Mouse (Mus musculus) R1 (cell line): ENCODE measurements around the gene Asxl1.

Experiments
- DNase-seq: peaks from one replicate; pipeline ENCODE4 v3.0.0-alpha.2; 2018; ENCODE audit warnings: low read depth, low spot score

The Asxl1 gene

DNA sequence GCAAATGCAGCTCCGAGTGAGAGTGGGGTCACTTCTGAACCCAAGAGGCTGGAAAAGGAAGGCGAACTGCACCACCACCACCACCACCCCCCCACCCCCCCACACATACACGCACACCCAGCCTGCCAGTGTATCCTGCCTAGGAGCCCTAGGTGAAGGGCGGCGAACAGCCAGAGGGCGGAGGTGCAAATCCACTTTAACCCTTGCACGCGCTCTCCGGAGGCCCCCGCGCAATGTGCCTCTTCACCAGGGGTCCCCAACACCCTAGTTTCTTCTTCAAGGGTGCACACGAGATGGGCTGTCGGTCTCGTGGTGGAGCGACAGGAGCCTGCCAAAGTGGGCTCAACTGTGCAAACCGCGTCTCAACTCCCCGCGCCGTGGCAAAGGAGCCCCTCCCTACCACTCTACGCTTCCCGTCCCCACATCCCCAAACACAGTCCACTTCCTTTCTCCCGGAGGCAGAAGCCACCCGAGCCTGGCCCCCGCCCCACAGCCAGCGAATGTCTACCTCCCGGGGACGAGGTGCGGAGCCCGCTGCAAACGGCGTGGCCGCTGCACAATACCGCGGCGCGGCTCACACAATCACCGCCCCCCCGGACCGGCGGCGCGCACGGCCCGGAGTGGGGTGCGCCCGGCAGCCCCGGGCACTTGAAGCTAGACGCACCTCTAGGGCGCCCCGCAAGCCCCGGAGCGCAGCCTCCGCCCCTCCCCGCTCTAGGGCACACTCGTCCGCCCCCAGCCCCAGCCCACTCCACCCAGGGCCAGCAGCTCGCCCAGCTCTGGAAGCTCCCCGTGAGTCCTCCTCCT is 98.0 kb downstream of the Asxl1 start:
- DNase-seq: peak; percentile 67

DNA sequence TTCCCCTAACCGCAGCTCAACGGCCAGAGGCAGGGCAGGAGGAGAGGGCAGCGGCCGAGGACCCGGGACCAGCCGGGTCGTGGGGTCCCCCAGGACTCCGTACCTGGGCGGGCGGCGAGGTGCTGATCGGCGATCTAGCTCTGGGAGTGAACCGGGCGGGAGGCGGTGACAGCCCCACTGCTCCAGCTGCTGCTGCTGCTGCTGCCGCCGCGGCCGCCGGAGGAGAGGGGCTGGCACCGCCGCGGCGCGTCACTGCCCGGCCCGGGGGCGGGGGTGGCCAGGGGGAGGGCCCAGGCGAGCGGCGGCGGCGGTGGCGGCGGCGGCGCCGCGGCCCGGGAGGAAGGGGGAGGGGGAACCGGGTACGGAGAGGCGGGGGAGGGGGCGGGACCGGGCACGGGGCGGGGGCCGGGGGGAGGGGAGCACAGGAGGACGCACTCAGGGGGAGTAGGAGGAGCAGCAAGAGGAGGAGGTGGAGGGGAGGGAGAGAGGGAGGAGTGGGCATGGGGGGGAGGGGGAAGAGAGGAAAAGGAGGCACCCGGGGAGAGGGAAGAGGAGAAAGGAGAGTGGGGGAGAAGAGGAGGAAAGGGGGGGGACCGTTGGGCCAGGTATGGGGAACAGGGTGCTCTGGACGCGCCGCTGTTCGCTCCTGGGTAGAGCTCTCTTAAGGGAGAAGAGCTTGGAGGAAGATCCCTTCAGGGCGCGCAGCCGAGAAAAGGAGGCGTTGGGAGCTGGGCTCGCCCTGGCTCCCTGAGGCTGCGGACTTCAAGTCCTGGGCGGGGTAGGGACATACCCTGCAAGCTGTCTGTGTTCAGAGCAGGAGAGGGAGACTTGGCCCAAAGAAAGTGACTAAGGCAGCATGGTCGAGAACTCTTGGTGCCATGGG is 98.9 kb downstream of the Asxl1 start:
- peak; percentile 81 for DNase-seq

DNA sequence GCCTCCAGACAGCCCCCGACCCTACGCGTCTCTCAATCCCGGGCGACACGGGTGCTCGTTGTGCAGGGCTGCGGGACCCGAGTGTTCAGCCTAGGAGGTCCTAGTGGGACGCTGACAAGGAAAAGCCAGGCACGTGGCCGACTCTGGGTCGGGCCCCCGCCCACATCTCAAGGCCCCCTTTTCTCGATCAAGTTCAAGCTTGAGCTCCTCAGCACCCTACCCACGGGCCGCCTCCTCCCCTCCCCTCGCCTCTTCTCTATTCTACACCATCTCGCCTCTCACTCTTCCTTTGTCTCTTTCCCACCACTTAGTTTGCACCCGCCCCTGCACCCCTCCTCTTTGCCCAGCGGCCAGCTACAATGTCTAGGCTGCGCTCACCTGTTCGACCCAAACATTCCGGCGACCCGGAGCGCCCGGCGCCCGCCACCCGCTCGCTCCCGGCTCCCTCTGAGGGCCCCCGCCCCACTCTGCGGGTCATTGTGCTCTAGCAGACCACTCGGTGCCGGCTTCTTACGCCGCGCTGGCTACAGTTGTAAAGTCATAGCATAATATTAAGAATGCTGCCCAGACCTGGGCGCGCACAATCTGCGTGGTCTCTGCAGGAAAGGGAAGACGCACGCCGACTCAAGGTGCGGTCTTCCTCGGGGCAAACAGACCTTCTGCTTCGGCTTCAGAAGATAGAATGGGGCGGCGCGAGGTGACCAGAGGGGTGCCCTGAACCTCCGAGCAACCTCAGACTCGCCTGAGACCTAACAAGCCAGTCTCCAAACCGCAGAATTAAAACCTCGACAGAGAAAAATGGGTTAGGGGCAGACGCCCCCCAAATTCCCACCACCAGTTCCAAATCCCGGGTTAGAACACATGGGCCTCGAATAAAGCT is 99.7 kb downstream of the Asxl1 start:
- DNase-seq: peak; percentile 64

DNA sequence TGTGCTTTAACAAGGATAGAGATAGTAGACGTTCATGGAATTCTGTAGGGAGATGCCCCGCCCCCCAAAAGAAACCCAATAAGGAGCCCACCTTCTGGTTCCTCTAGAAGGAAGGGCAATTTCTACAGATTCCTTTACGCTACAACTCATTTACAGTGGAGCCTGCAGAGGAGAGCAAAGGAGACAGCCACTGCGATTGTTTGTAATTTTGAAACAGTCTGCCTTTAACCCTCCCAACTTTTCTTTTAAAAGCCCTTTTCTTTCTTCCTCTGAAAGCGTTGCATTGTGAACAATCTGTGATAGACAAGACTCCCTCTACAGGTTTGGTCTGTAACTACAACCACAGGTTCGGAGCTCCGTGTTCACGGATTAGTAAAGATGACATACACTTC is 100.4 kb downstream of the Asxl1 start:
- DNase-seq: peak; percentile 80

DNA sequence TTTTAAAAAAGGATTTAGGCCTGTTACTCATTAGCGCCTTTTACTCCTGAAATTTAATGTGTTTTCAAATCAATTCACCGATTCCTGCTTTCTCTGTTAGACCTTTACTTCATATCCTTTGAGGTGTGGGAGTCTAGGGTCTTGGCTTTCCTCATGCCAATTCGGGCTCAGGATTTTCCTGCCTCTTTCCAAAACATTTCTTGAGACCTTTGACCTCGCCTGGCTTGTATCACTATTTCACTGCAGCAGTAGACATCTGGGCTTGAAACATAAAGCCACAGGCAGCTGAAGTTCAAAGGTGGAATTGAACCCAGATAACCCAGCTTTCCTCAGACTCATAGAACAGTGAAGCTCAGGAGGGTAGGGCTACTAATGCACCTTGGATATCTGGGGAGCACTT is 100.8 kb downstream of the Asxl1 start:
- DNase-seq: no peak

DNA sequence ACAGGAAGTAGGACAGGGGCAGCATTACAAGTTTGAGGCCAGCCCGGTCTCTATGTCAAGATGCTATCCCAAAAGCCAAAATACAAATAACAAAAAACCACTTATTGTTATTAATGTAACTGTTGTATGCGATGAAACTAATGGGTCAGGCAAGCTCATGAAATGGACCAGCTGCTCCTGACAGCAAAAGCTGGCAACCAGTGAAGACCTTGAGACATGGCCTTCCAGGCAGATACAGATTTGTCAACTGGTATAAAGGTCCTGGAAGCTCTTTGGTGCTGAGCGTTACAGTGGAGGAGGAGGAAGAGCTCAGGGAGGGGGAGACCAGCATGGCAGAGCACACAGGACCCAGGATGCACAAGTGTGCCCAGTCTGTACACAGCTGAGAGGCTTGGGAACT is 102.1 kb downstream of the Asxl1 start:
- DNase-seq: no peak

DNA sequence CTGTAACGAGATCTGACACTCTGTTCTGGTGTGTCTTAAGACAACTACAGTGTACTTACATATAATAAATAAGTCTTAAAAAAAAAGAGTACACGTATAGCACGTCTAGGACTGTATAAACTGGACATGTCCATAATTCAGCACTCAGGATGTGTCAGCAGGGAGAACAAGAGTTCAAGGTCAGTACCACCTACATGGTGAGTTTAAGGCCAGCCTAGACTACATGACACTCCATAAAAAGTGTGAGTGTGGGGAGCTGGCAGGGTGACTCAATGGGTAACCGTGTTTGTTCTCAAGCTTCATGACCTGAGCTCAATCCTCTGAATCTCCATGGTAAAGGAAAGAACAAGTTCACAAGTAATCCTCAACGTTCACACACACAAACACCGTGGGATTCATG is 102.9 kb downstream of the Asxl1 start:
- DNase-seq: no peak
